Comparison of ENCODE assay signal across 8 mouse cellular contexts in genomic region chr6:143165404-143166257, GRCm38 (mm10). TPM values are rescaled to one million over a fixed set of nuclear protein-coding genes. Genes with fewer than 3 reads are reported as not detected.
DNase-seq lines count a peak whose midpoint lies in the region; ATAC-seq and TF ChIP-seq lines count a peak whose summit lies in the region.

No protein-coding gene starts in this region.

- no peaks in the 10 kb centered on the region for H3K9me3 ChIP-seq in limb, embryonic 11.5 days (ENCODE audit: control insufficient read depth, low read length)
- H3K9me3 ChIP-seq in stomach, embryonic 14.5 days (ENCODE audit: control insufficient read depth, low read depth, low read length): no peaks in the 10 kb centered on the region

- no peak overlapping the region for H3K9ac ChIP-seq in limb, embryonic 11.5 days (ENCODE audit: low read length)
- H3K9ac ChIP-seq in stomach, embryonic 14.5 days (replicated peaks; ENCODE audit: low read depth, low read length): no peak overlapping the region

- peaks cover 4% of the 10 kb centered on the region for H3K36me3 ChIP-seq in spleen, adult 2 months (ENCODE audit: control insufficient read depth, insufficient read depth, low read length)
- no peaks in the 10 kb centered on the region for H3K36me3 ChIP-seq in limb, embryonic 11.5 days (ENCODE audit: control insufficient read depth, insufficient read depth, low read length)
- H3K36me3 ChIP-seq in stomach, embryonic 14.5 days (ENCODE audit: control insufficient read depth, insufficient read depth, low read length): no peaks in the 10 kb centered on the region

- TF ChIP-seq CTCF in spleen, adult 2 months (IDR thresholded peaks at IDR 0.05; ENCODE audit: extremely low read depth, insufficient read depth, insufficient read length, insufficient replicate concordance): no peak

- H3K27ac ChIP-seq in spleen, adult 2 months (ENCODE audit: insufficient read depth, low read length): peak overlapping the region; percentile 90; the same call in 1 of the 2 replicates
- no peak overlapping the region for H3K27ac ChIP-seq in limb, embryonic 11.5 days (replicated peaks; ENCODE audit: low read depth, low read length)
- H3K27ac ChIP-seq in stomach, embryonic 14.5 days (ENCODE audit: low read length): no peak overlapping the region

- H3K27me3 ChIP-seq in spleen, adult 2 months (ENCODE audit: control insufficient read depth, insufficient read depth, low read length): no peaks in the 10 kb centered on the region
- no peaks in the 10 kb centered on the region for H3K27me3 ChIP-seq in limb, embryonic 11.5 days (ENCODE audit: control insufficient read depth, insufficient read depth, low read length)
- H3K27me3 ChIP-seq in stomach, embryonic 14.5 days (ENCODE audit: control insufficient read depth, insufficient read depth, low read length): no peaks in the 10 kb centered on the region

- peak overlapping the region; percentile 87; the same call in 1 of the 2 replicates for H3K4me3 ChIP-seq in spleen, adult 2 months (ENCODE audit: extremely low read depth, insufficient read depth, insufficient read length)
- H3K4me3 ChIP-seq in limb, embryonic 11.5 days (ENCODE audit: low read depth, low read length): no peak overlapping the region
- peak overlapping the region; percentile 87; the same call in 1 of the 2 replicates for H3K4me3 ChIP-seq in stomach, embryonic 14.5 days (ENCODE audit: low read depth, low read length)

- H3K4me2 ChIP-seq in limb, embryonic 11.5 days (ENCODE audit: low read depth, severe bottlenecking): peak overlapping the region; percentile 76; the same call in 1 of the 2 replicates
- H3K4me2 ChIP-seq in stomach, embryonic 14.5 days (replicated peaks; ENCODE audit: low read depth, low read length): peak overlapping the region; percentile 62

- ATAC-seq in limb, embryonic 11.5 days (ENCODE audit: insufficient number of reproducible peaks, low FRiP score, low TSS enrichment, low read depth): no peak
- ATAC-seq in stomach, embryonic 14.5 days (ENCODE audit: insufficient number of reproducible peaks, insufficient read depth, low FRiP score, low read depth): no peak

- no peak for TF ChIP-seq POLR2A in spleen, adult 2 months (IDR thresholded peaks at IDR 0.05; ENCODE audit: low read depth, low read length)

- peak; percentile 34 for DNase-seq in cerebellum, adult 9-11 months
- DNase-seq in cerebellum, postnatal 14 days: no peak
- no peak for DNase-seq in spleen, adult 2 months (ENCODE audit: low read depth in 1 of 2, low spot score in 2 of 2)
- no peak for DNase-seq in spleen, adult 12 weeks (ENCODE audit: low spot score)
- DNase-seq in limb, embryonic 11.5 days (ENCODE audit: low spot score): no peak
- no peak for DNase-seq in spleen, postnatal 10 days (ENCODE audit: low spot score in 2 of 2)
- DNase-seq in embryo, embryonic 9.5 days (ENCODE audit: extremely low spot score): no peak

- H3K4me1 ChIP-seq in spleen, adult 2 months (ENCODE audit: control insufficient read depth, insufficient read depth, insufficient read length): no peaks in the 10 kb centered on the region
- H3K4me1 ChIP-seq in limb, embryonic 11.5 days (ENCODE audit: control insufficient read depth, insufficient read depth, low read length): peaks cover 5% of the 10 kb centered on the region; the same call in 1 of the 2 replicates
- H3K4me1 ChIP-seq in stomach, embryonic 14.5 days (ENCODE audit: control insufficient read depth, insufficient read depth, low read length): peaks cover 10% of the 10 kb centered on the region; the same call in 1 of the 2 replicates

- WGBS in spleen, adult 2 months: 48% methylated on average over 15 of the region's 15 CpGs
- WGBS in limb, embryonic 11.5 days: 58% methylated on average over 15 of the region's 15 CpGs
- WGBS in stomach, embryonic 14.5 days: 60% methylated on average over 15 of the region's 15 CpGs

RNA-seq across cellular contexts. Expression of gene Etnk1, which starts 1.4 kb away (rescaled TPM):
- polyA plus RNA-seq in spleen, adult 2 months (2012; rRNA removed): 38.3 and 121 TPM in 2 replicates
- polyA plus RNA-seq in limb, embryonic 11.5 days (2014; fragmentation: Nextera tagmentation; extraction: Ambion mirVana): 21.8 and 24.5 TPM in 2 replicates
- 24.2 and 25.2 TPM in 2 replicates for polyA plus RNA-seq in stomach, embryonic 14.5 days (2014; fragmentation: Nextera tagmentation; extraction: Ambion mirVana)
